ENCODE assay signal across 9 mouse cellular contexts in genomic region chr4:65123741-65124224, GRCm38 (mm10). TPM values are rescaled to one million over a fixed set of nuclear protein-coding genes. Genes with fewer than 3 reads are reported as not detected.
DNase-seq lines count a peak whose midpoint lies in the region; ATAC-seq and TF ChIP-seq lines count a peak whose summit lies in the region.
"Had no signal": no experiment of that assay in that cellular context is flagged by ENCODE, and none has a peak within 500 bp of the region (broad histone marks: within the 10 kb centered on the region; RNA-seq: fewer than 3 reads in every experiment).

Gene Pappa (plus strand): TSS chr4:65124174.

- under 1% methylated on average over 16 of the region's 16 CpGs for WGBS in lung, embryonic 15.5 days
- WGBS in embryonic facial prominence, embryonic 13.5 days, result 2% methylated on average over 16 of the region's 16 CpGs
- 0% methylated on average over 16 of the region's 16 CpGs for WGBS in limb, embryonic 10.5 days
- WGBS in olfactory bulb, adult 2 months, result 0% methylated on average over 15 of the region's 16 CpGs

- no peak for TF ChIP-seq POLR2A in olfactory bulb, adult 2 months (IDR thresholded peaks at IDR 0.05; ENCODE audit: insufficient read depth, low read depth, low read length)

- peak within 1 kb of the TSS; percentile 49 for H3K4me3 ChIP-seq in lung, embryonic 15.5 days
- H3K4me3 ChIP-seq in embryonic facial prominence, embryonic 13.5 days, result peak within 1 kb of the TSS; percentile 61
- H3K4me3 ChIP-seq in limb, embryonic 10.5 days, result peak within 1 kb of the TSS; percentile 66
- peak within 1 kb of the TSS; percentile 67 for H3K4me3 ChIP-seq in olfactory bulb, adult 2 months (ENCODE audit: insufficient read depth, low read depth, low read length)

- H3K27me3 ChIP-seq in lung, embryonic 15.5 days, result peaks cover 12% of the 10 kb centered on the region
- peaks cover 19% of the 10 kb centered on the region for H3K27me3 ChIP-seq in embryonic facial prominence, embryonic 13.5 days
- H3K27me3 ChIP-seq in limb, embryonic 10.5 days (ENCODE audit: low read depth, poor library complexity, severe bottlenecking), result peaks cover 35% of the 10 kb centered on the region

- peak within 1 kb of the TSS; percentile 71 for H3K4me2 ChIP-seq in lung, embryonic 15.5 days
- H3K4me2 ChIP-seq in embryonic facial prominence, embryonic 13.5 days, result peak within 1 kb of the TSS; percentile 89

- peak within 1 kb of the TSS; percentile 46 for H3K9ac ChIP-seq in lung, embryonic 15.5 days
- peak within 1 kb of the TSS; percentile 76 for H3K9ac ChIP-seq in embryonic facial prominence, embryonic 13.5 days

- no peak for TF ChIP-seq CTCF in olfactory bulb, adult 2 months (IDR thresholded peaks at IDR 0.05; ENCODE audit: insufficient read depth, low read depth, low read length)

- H3K36me3 ChIP-seq in lung, embryonic 15.5 days, result no peaks in the 10 kb centered on the region
- no peaks in the 10 kb centered on the region for H3K36me3 ChIP-seq in embryonic facial prominence, embryonic 13.5 days
- no peaks in the 10 kb centered on the region for H3K36me3 ChIP-seq in limb, embryonic 10.5 days

- peaks cover 14% of the 10 kb centered on the region; the same call in 1 of the 2 replicates for H3K4me1 ChIP-seq in lung, embryonic 15.5 days
- peaks cover 20% of the 10 kb centered on the region for H3K4me1 ChIP-seq in embryonic facial prominence, embryonic 13.5 days
- peaks cover 39% of the 10 kb centered on the region for H3K4me1 ChIP-seq in limb, embryonic 10.5 days
- H3K4me1 ChIP-seq in olfactory bulb, adult 2 months (ENCODE audit: control insufficient read depth, insufficient read depth, low read length), result peaks cover 19% of the 10 kb centered on the region

- no peak for DNase-seq in lung, postnatal 14 days
- peak; percentile 35 for DNase-seq in limb, embryonic 10.5 days (ENCODE audit: low spot score)
- no peak for DNase-seq in urinary bladder, adult 18-20 months (ENCODE audit: low spot score in 2 of 2)
- DNase-seq in B cell, adult 2 months, result no peak

- no peaks in the 10 kb centered on the region for H3K9me3 ChIP-seq in lung, embryonic 15.5 days
- no peaks in the 10 kb centered on the region for H3K9me3 ChIP-seq in embryonic facial prominence, embryonic 13.5 days
- no peaks in the 10 kb centered on the region for H3K9me3 ChIP-seq in limb, embryonic 10.5 days (replicated peaks)

- H3K27ac ChIP-seq in lung, embryonic 15.5 days, result peak within 1 kb of the TSS; percentile 3; the same call in 1 of the 2 replicates
- peak within 1 kb of the TSS; percentile 75 for H3K27ac ChIP-seq in embryonic facial prominence, embryonic 13.5 days
- H3K27ac ChIP-seq in limb, embryonic 10.5 days, result peak within 1 kb of the TSS; percentile 84
- H3K27ac ChIP-seq in olfactory bulb, adult 2 months (ENCODE audit: insufficient read depth, low read depth, low read length), result no peak within 1 kb of the TSS; the same call in 1 of the 2 replicates

- no peak for ATAC-seq in lung, embryonic 15.5 days (ENCODE audit: borderline replicate concordance, extremely low read depth, low FRiP score, low TSS enrichment)
- no peak for ATAC-seq in embryonic facial prominence, embryonic 13.5 days (ENCODE audit: insufficient number of reproducible peaks, insufficient read depth, low FRiP score, low TSS enrichment, low read depth)
- no peak for ATAC-seq in erythroid progenitor cell, adult 5-6 weeks (replicated peaks; ENCODE audit: low FRiP score, poor library complexity, severe bottlenecking)

RNA-seq across cellular contexts. Expression of gene Pappa, which starts in this region (rescaled TPM):
- 1.1 and 1.4 TPM in 2 replicates for polyA plus RNA-seq in lung, embryonic 15.5 days (2015; fragmentation: Nextera tagmentation; extraction: Ambion mirVana)
- polyA plus RNA-seq in embryonic facial prominence, embryonic 13.5 days (2015; fragmentation: Nextera tagmentation; extraction: Ambion mirVana), result 2.2 and 3.9 TPM in 2 replicates
- 0.33 and 0.69 TPM in 2 replicates for polyA plus RNA-seq in limb, embryonic 10.5 days (2016; fragmentation: Nextera tagmentation; extraction: Ambion mirVana)
- not detected in 2 replicates for polyA plus RNA-seq in olfactory bulb, adult 2 months (2012; ENCODE audit: insufficient read depth, insufficient read length, low replicate concordance, missing spikeins)
- total RNA-seq in erythroid progenitor cell, adult 5-6 weeks (2015; ENCODE audit: low replicate concordance), result 0.36 TPM in 1 of 2 replicates, not detected in the other
- 0.23 and 0.90 TPM in 2 replicates for total RNA-seq in erythroid progenitor cell, adult 5-6 weeks (2017; ENCODE audit: low replicate concordance)
- total RNA-seq: common myeloid progenitor, adult 5-6 weeks had no signal

Comparison
In these comparisons a context has a peak if more than half of its experiments do, and no peak if none do; other contexts are left out.
1. Peak in DNase-seq, H3K4me3 ChIP-seq and H3K27ac ChIP-seq in limb, embryonic 10.5 days; RNA of the gene not detected or under 1 TPM.